Mouse (Mus musculus): Measurements from ENCODE around the gene Tfap4. TPM values are rescaled to one million over a fixed set of nuclear protein-coding genes. Genes with fewer than 3 reads are reported as not detected.

Tfap4 gene
- polyA plus RNA-seq, 1 experiment: 19.0 TPM

GRCm38 (mm10) chr16:4523313-4524004, 36.2 kb downstream of the Tfap4 start:
- Histone ChIP-seq H3K4me3 (ENCODE audit: insufficient read depth, poor library complexity, severe bottlenecking) (no peak overlapping the region), H3K79me2 (ENCODE audit: control insufficient read depth, insufficient read depth) (no peaks in the 10 kb centered on the region), H3K36me3 (ENCODE audit: control insufficient read depth, insufficient read depth) (no peaks in the 10 kb centered on the region), H3K27me3 (ENCODE audit: control insufficient read depth, insufficient read depth, insufficient read length) (no peaks in the 10 kb centered on the region), H3K79me3 (ENCODE audit: low read depth) (no peaks in the 10 kb centered on the region), H3ac (ENCODE audit: control insufficient read depth, insufficient read length, low read depth) (no peak overlapping the region)
- TF ChIP-seq MYOG (IDR thresholded peaks at IDR 0.05; ENCODE audit: control insufficient read depth, extremely low read depth, insufficient read length) (no peak), MAX (IDR thresholded peaks at IDR 0.05) (no peak), FOSL1 (IDR thresholded peaks at IDR 0.05; ENCODE audit: insufficient read depth, low read length, poor library complexity, severe bottlenecking) (no peak)

GRCm38 (mm10) chr16:4522879-4523278, 36.8 kb downstream of the Tfap4 start:
- TF ChIP-seq FOSL1 (IDR thresholded peaks at IDR 0.05; ENCODE audit: insufficient read depth, low read length, poor library complexity, severe bottlenecking): no peak
- TF ChIP-seq USF1 (IDR thresholded peaks at IDR 0.05; ENCODE audit: low read depth): no peak
- no peak for TF ChIP-seq MYOD1 (IDR thresholded peaks at IDR 0.05; ENCODE audit: control insufficient read depth, insufficient read length, low read depth)
- no peak for TF ChIP-seq MAX (IDR thresholded peaks at IDR 0.05)
- no peak for TF ChIP-seq CTCF (IDR thresholded peaks at IDR 0.05; ENCODE audit: control insufficient read depth, insufficient read depth, insufficient read length)
- TF ChIP-seq CEBPB (IDR thresholded peaks at IDR 0.05; ENCODE audit: low read depth): no peak
- TF ChIP-seq MYOG (IDR thresholded peaks at IDR 0.05; ENCODE audit: control insufficient read depth, extremely low read depth, insufficient read length): no peak
- Histone ChIP-seq H3K27me3 (ENCODE audit: control insufficient read depth, insufficient read depth, insufficient read length) (no peaks in the 10 kb centered on the region), H3ac (ENCODE audit: control insufficient read depth, insufficient read length, low read depth) (no peak overlapping the region), H3K4me3 (ENCODE audit: insufficient read depth, poor library complexity, severe bottlenecking) (no peak overlapping the region), H3K79me2 (ENCODE audit: control insufficient read depth, insufficient read depth) (no peaks in the 10 kb centered on the region), H3K36me3 (ENCODE audit: control insufficient read depth, insufficient read depth) (no peaks in the 10 kb centered on the region), H3K79me3 (ENCODE audit: low read depth) (no peaks in the 10 kb centered on the region)

GRCm38 (mm10) chr16:4521735-4522530, 37.7 kb downstream of the Tfap4 start:
- H3K4me3 ChIP-seq (ENCODE audit: insufficient read depth, poor library complexity, severe bottlenecking): no peak overlapping the region
- TF ChIP-seq CTCF (IDR thresholded peaks at IDR 0.05; ENCODE audit: control insufficient read depth, insufficient read depth, insufficient read length) (no peak), CEBPB (IDR thresholded peaks at IDR 0.05; ENCODE audit: low read depth) (no peak), MYOG (IDR thresholded peaks at IDR 0.05; ENCODE audit: control insufficient read depth, extremely low read depth, insufficient read length) (no peak), MYOD1 (IDR thresholded peaks at IDR 0.05; ENCODE audit: control insufficient read depth, insufficient read length, low read depth) (no peak), MAX (IDR thresholded peaks at IDR 0.05) (no peak), USF1 (IDR thresholded peaks at IDR 0.05; ENCODE audit: low read depth) (no peak), FOSL1 (IDR thresholded peaks at IDR 0.05; ENCODE audit: insufficient read depth, low read length, poor library complexity, severe bottlenecking) (no peak)
- H3K79me3 ChIP-seq (ENCODE audit: low read depth): no peaks in the 10 kb centered on the region
- H3K79me2 ChIP-seq (ENCODE audit: control insufficient read depth, insufficient read depth): no peaks in the 10 kb centered on the region
- H3K27me3 ChIP-seq (ENCODE audit: control insufficient read depth, insufficient read depth, insufficient read length): no peaks in the 10 kb centered on the region
- H3ac ChIP-seq (ENCODE audit: control insufficient read depth, insufficient read length, low read depth): no peak overlapping the region
- no peaks in the 10 kb centered on the region for H3K36me3 ChIP-seq (ENCODE audit: control insufficient read depth, insufficient read depth)

- Histone ChIP-seq H3K27me3 (ENCODE audit: control insufficient read depth, insufficient read depth, insufficient read length) (no peaks in the 10 kb centered on the region), H3K36me3 (ENCODE audit: control insufficient read depth, insufficient read depth) (no peaks in the 10 kb centered on the region), H3ac (ENCODE audit: control insufficient read depth, insufficient read length, low read depth) (no peak overlapping the region), H3K4me3 (ENCODE audit: insufficient read depth, poor library complexity, severe bottlenecking) (no peak overlapping the region), H3K79me2 (ENCODE audit: control insufficient read depth, insufficient read depth) (no peaks in the 10 kb centered on the region), H3K79me3 (ENCODE audit: low read depth) (no peaks in the 10 kb centered on the region)
- no peak for TF ChIP-seq USF1 (IDR thresholded peaks at IDR 0.05; ENCODE audit: low read depth)
- no peak for TF ChIP-seq FOSL1 (IDR thresholded peaks at IDR 0.05; ENCODE audit: insufficient read depth, low read length, poor library complexity, severe bottlenecking)
- no peak for TF ChIP-seq CTCF (IDR thresholded peaks at IDR 0.05; ENCODE audit: control insufficient read depth, insufficient read depth, insufficient read length)
- no peak for TF ChIP-seq MYOD1 (IDR thresholded peaks at IDR 0.05; ENCODE audit: control insufficient read depth, insufficient read length, low read depth)
- TF ChIP-seq CEBPB (IDR thresholded peaks at IDR 0.05; ENCODE audit: low read depth): no peak
- no peak for TF ChIP-seq MYOG (IDR thresholded peaks at IDR 0.05; ENCODE audit: control insufficient read depth, extremely low read depth, insufficient read length)
- no peak for TF ChIP-seq MAX (IDR thresholded peaks at IDR 0.05)
Measured at GRCm38 (mm10) chr16:4521074-4521667, 38.5 kb downstream of the Tfap4 start.

GRCm38 (mm10) chr16:4520673-4521072, 39.0 kb downstream of the Tfap4 start:
- TF ChIP-seq MYOD1 (IDR thresholded peaks at IDR 0.05; ENCODE audit: control insufficient read depth, insufficient read length, low read depth) (no peak), USF1 (IDR thresholded peaks at IDR 0.05; ENCODE audit: low read depth) (no peak), CEBPB (IDR thresholded peaks at IDR 0.05; ENCODE audit: low read depth) (no peak), MYOG (IDR thresholded peaks at IDR 0.05; ENCODE audit: control insufficient read depth, extremely low read depth, insufficient read length) (no peak), FOSL1 (IDR thresholded peaks at IDR 0.05; ENCODE audit: insufficient read depth, low read length, poor library complexity, severe bottlenecking) (no peak), MAX (IDR thresholded peaks at IDR 0.05) (no peak), CTCF (IDR thresholded peaks at IDR 0.05; ENCODE audit: control insufficient read depth, insufficient read depth, insufficient read length) (no peak)
- H3K4me3 ChIP-seq (ENCODE audit: insufficient read depth, poor library complexity, severe bottlenecking): no peak overlapping the region
- H3ac ChIP-seq (ENCODE audit: control insufficient read depth, insufficient read length, low read depth): no peak overlapping the region
- no peaks in the 10 kb centered on the region for H3K79me2 ChIP-seq (ENCODE audit: control insufficient read depth, insufficient read depth)
- no peaks in the 10 kb centered on the region for H3K36me3 ChIP-seq (ENCODE audit: control insufficient read depth, insufficient read depth)
- H3K79me3 ChIP-seq (ENCODE audit: low read depth): no peaks in the 10 kb centered on the region
- H3K27me3 ChIP-seq (ENCODE audit: control insufficient read depth, insufficient read depth, insufficient read length): no peaks in the 10 kb centered on the region

Data from C2C12 (cell line).